Mouse (Mus musculus) gastrocnemius, adult 18-20 months (tissue): ENCODE results near the gene Zfp982. TPM values are rescaled to one million over a fixed set of nuclear protein-coding genes. Genes with fewer than 3 reads are reported as not detected.
"Not testable (repeated sequence)": the region's sequence is repeated elsewhere in the genome, so short reads cannot be mapped to it uniquely, and the experiment has no call there.

ENCODE experiments used
- DNase-seq: peaks from one replicate; pipeline ENCODE4 v3.0.0; 2021; ENCODE audit warnings: low spot score
- long read RNA-seq, 2 experiments: library from polyadenylated mRNA; stranded (forward); transcript quantifications; one replicate each; pipeline ENCODE4 v2.0.0; 2021
- total RNA-seq, 2 experiments: library from RNA; stranded (reverse); gene quantifications; 2 replicates each; pipeline ENCODE4 v1.2.3; 2021

Gene Zfp982
- 1 to 10 TPM; 1.8 to 2.8 TPM for total RNA-seq
- long read RNA-seq, experiment 1, partial matches to known transcripts, result 0 of 1 reads
- long read RNA-seq, experiment 1, other reads (novel, unspliced or antisense), result 1 of 1 reads
- long read RNA-seq, experiment 2, partial matches to known transcripts, result 0 of 2 reads
- long read RNA-seq, experiment 2, other reads (novel, unspliced or antisense), result 2 of 2 reads

DNA sequence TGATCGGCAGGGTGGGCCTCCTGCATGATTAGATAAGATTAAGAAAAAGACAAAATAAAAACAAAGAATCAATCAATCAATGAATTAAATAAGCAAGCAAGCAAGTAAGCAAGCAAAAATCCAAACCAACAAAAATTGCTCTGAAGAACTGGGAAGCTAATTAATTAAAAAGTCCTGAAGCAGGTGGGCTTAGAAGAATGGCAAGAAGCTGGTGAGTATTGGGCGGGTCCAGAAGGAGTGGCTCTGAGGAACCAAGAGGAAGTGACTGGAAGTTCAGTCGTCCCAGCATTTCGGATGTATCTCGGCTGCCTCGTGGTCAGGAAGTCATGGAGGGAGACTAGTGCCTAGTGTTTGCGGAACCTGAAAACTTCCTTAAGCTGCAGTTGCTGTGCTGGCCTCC is at the start of gene Zfp982:
TSS of gene Zfp982 (plus strand) at position 301 of the 400 bp plus-strand sequence.
- DNase-seq, result not testable (repeated sequence)

DNA sequence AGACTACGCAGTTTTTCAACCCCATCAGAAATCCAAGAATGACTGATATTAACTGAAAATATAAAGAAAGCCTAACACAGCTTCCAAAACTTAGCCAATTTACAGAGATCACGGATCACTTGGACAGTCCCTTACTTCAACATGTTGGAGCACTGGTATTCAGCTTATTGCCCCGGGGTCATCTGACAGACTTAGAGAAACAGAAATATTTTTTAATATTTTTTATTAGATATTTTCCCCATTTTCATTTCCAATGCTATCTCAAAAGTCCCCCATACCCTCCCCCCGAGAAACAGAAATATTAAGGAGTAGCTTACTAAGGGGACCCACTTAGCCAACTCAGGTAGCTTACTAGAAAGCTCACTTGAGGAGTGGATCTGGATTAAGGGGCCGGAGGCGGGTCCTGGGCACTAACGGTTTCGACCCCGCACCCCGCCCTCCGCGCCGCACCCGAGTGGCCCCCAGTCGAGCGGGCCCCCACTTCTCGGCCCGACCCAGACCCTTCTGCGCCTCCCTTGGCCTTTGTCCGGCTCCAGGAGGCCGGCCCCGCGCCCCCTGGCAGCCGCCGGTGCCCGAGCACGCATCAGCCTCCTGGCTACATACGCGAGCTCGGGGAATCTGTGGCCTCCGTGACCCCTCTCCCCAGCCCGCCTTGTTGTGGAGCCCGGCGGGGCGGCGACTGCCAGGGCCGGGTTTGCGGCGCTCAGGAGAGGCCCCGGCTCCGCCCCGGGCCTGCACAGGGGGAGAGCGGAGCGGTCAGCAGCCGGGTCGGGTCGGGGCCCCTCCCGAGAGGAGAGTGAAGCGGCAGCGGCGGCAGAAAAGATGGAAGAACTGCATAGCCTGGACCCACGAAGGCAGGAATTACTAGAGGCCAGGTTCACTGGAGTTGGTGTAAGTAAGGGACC is 49.3 kb upstream of the Zfp982 start:
- not testable (repeated sequence) for DNase-seq

GRCm38 (mm10) chr4:147443554-147443927 is 48.7 kb upstream of the Zfp982 start:
- not testable (repeated sequence) for DNase-seq

DNA sequence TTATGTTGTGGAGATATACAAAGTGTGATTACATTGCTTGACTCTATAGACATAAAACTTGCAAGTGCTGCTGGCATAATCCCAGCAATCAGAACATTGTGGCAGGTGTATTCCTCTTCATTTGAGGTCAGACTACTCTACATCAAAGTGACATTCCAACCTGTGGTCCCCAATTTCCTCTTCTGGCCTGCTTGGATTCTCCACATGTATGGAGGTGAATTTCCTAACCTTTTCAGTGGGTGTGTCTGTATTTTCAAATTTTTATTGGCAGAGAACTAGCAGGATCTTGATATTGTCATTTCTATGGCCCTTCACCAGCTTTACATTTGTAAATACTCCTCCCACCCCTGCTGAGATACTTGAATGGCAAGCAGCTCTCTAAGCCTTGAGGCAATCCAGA is 46.8 kb upstream of the Zfp982 start:
- not testable (repeated sequence) for DNase-seq

- DNase-seq, result no peak
These were observed 43.9 kb upstream of the Zfp982 start for GRCm38 (mm10) chr4:147448358-147448757.

- DNase-seq, result no peak
These were observed 43.1 kb upstream of the Zfp982 start for GRCm38 (mm10) chr4:147449099-147449581.

GRCm38 (mm10) chr4:147449986-147450385 is 42.2 kb upstream of the Zfp982 start:
- not testable (repeated sequence) for DNase-seq

DNA sequence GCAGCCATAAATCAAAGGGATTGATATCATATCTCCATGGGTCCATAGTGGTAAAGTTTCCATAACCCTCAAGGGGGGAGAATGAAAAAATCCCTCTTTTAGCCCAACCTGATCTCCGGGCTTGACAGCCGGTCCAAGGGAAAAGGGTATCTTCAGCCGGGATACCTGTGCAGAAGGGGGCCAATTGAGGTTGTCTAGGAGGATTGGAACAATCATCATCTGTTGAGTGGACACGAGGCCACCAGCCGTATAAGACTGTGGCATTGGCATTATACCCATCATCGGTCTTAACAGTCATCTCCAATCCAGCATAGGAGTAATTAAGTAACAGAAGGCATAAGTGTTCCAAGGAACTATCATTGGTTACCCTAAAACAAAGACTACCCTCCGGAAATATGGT is 25.0 kb upstream of the Zfp982 start:
- DNase-seq, result not testable (repeated sequence)

DNA sequence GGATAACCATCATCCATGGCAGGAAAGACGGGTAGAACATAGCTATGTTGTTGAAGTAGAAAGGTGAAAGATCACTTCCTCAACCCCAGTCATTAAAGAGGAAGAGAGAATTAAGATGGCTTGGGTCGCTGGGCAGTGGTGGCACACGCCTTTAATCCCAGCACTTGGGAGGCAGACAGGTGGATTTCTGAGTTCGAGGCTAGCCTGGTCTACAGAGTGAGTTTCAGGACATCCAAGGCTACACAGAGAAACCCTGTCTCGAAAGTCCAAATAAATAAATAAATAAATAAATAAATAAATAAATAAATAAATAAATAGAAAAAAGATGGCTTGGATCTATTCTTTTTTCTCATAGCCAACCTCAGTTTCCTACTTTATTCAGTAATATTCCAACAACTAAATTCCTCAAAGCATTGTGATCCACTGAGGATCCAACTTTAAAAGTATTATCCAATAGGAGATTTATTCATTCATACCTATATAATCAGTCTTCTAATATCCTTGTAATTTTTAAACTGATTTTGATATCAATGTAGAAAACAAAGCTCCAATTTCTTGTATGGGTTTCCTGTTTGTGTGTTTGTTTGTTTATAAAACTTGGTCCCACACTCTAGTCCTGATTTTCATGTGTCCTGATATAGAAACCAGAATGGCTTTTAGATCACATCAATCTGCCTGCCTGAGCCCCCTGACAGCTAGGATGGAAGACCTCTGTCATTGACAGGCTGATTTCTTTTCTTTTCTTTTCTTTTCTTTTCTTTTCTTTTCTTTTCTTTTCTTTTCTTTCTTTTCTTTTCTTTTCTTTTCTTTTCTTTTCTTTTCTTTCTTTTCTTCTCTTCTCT is 6.8 kb downstream of the Zfp982 start:
- DNase-seq, result not testable (repeated sequence)

GRCm38 (mm10) chr4:147509174-147509573 is 17.0 kb downstream of the Zfp982 start:
- no peak for DNase-seq

DNA sequence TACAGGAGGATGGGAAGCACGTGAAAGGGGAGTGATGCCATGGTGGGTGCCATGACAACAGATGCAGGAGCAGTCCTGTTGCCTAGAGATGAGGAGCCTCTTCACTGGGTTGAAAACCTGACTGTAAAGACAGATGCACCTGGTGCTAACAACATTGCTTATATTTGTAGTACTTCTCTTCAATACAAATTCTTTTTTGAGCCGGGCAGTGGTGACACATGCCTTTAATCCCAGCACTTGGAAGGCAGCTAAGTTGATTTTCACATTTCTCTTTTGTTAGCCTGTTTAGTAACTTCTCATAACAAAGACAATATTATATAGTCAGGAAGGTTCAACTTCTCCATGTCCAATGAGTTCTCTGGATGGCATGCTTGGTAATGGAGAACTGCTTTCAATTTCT is 26.8 kb downstream of the Zfp982 start:
- no peak for DNase-seq

DNA sequence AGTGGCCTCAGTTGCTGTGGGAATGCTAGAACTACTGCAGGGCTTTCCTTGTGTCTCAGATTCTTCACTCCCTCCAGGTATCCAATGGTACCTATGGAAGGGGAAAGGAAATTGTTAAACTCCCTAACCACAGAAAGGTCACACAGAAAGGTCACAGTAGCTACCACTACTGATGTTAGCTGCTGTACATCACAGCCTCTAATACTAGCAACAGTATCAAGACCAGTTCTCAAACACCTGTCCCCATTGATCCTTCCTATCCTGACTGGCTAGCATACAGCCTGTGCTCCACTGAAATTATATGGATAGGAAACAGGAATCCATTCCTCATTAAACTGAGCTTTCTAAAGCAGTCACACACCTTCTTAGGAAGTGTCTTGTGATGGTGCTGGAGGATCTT is 27.9 kb downstream of the Zfp982 start:
- DNase-seq, result no peak

GRCm38 (mm10) chr4:147525125-147525524 is 32.9 kb downstream of the Zfp982 start:
- DNase-seq, result no peak

GRCm38 (mm10) chr4:147530366-147530765 is 38.1 kb downstream of the Zfp982 start:
- no peak for DNase-seq

DNA sequence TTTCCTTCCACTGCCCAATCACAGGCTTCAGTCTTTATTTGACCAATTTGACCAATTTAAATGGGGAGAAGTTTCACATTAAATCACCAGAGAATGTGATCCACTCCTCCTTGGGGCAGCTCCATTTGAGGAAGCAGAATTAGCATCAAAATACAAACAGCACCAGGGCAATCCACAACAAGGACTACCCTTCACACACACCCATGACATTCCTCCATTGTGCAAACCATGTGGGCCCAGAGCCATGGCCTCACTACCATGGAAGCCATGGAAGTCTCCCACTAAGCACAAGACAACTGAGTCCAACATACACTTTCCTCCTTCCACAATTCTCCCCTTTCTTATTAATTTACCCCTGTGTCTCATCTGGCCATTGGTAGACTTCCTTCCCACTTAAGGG is 43.7 kb downstream of the Zfp982 start:
- DNase-seq, result not testable (repeated sequence)

DNA sequence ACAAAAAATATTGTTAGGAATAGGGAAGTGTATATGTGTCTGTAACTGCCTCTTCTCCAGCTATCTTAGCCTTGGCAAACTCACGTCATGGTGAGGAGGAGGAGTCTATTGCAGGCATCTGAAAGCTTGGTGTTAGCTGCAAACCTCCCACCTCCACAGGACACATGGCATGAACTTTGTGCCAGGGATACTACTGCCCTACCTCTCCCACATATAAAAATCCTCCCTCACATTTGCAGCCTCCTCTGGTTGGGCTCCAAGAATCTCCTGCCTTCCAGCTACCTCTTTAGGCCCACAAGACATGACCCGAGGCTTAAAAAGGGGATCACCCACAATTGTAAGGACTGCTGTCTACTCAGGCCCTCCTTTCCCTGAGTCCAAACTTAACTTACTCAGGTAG is 45.5 kb downstream of the Zfp982 start:
- DNase-seq, result no peak

DNA sequence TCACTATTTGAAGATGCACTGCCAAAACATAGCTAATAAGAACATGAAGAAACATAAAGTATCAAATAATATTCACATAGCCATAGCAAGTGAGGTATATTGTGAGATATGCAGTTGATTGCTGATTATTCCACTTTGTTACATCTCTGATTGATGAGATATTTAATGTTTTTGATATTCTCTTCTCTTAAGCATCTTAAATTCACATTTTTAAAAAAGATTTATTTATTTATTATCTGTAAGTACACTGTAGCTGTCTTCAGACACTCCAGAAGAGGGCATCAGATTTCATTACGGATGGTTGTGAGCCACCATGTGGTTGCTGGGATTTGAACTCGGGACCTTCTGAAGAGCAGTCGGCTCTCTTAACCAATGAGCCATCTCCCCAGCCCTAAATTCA is 47.7 kb downstream of the Zfp982 start, which contains the start of gene Gm16503:
TSS of gene Gm16503 (plus strand) at position 301 of the 400 bp plus-strand sequence.
- not testable (repeated sequence) for DNase-seq

DNA sequence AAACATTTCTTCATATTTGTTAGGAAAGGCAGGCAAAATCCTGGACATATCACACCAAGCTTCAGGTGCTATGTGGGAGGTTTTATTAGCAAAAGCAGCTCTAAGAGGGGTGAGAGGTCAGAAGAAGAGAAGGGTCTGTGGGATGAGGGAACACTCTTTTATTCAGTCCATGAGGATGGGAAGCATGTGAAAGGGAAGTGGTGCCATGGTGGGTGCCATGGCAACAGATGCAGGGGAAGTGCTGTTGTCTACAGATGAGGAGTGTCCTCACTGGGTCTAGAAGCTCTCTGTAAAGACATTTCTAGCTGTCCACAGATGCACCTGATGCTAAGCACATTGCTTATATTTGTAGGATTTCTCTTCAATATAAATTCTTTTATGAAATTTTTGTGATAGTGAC is 48.9 kb downstream of the Zfp982 start:
- no peak for DNase-seq

DNA sequence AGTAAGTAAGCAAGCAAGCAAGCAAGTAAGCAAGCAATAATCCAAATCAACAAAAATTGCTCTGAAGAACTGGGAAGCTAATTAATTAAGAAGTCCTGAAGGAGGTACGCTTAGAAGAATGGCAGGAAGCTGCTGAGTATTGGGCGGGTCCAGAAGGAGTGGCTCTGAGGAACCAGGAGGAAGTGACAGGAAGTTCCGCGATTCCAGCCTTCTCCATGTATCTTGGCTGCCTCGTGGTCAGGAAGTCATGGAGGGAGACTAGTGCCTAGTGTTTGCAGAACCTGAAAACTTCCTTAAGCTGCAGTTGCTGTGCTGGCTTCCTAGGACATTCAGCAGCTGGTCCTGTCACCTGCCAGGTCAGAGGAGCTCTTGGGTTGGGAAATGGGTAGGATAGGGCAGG is 60.9 kb downstream of the Zfp982 start, which contains the start of gene Zfp985:
TSS of gene Zfp985 (plus strand) at position 207 of the 400 bp plus-strand sequence.
- DNase-seq, result not testable (repeated sequence)

- not testable (repeated sequence) for DNase-seq
These were observed 62.1 kb downstream of the Zfp982 start for GRCm38 (mm10) chr4:147554361-147554760.

GRCm38 (mm10) chr4:147556921-147557320 is 64.7 kb downstream of the Zfp982 start:
- not testable (repeated sequence) for DNase-seq
